Mouse (Mus musculus) kidney, postnatal 10 days (tissue): ENCODE measurements around the gene Slc12a1.

Experiments used
- DNase-seq: peaks from one replicate; pipeline ENCODE4 v3.0.0; 2021; ENCODE audit warnings: mixed read lengths

Slc12a1 gene

DNA sequence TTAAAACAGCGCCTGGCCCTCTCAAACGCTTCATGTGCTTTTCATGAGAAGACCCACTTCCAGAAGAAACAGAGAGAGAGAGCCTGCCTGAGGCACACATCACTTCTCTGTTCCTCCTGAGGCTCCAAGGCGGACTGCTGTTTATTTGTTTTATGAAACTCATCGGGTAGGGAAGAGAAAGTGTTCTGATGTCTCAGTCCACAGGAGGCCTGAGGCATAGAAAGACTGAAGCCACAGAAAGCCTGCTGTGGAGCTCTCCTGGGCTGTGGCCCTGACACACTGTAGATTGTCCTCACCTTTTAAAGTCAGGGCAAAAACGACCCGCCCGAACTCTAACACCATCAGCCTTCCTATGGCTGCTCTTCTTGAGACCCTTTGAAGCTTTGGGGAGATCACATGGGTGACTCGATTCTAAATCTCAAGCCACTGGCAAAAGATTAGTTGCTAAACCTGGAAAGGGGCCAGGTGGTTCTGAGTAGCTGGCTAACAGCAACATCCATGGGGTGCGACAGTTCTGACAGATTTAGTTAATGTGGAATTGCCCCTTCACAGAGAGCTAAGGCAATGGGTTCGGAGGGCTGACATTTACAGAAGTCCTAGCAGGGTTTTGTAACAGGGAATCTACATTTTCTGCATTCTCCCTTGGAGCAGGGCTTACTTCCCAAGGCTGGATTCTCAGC is 59.7 kb downstream of the Slc12a1 start:
- DNase-seq = no peak

DNA sequence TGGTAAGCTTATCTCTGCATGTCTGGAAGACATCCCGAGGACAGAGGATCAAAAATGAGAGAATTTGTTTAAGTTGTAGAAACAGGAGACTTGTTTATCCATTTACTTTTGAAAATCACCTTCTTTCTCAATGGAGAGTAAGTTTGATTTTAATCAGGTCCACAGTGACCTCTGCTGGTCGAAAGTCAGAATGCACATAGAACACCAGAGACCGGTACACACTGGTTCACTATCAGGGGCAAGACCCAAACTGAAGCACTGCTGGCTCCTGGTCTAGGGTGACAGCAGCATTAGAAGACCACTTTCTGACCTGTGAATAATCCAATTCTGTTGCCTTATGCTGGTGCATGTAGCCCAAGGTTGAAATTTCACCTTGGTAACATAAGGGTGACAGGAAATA is 62.3 kb downstream of the Slc12a1 start:
- DNase-seq = peak; percentile 86

DNA sequence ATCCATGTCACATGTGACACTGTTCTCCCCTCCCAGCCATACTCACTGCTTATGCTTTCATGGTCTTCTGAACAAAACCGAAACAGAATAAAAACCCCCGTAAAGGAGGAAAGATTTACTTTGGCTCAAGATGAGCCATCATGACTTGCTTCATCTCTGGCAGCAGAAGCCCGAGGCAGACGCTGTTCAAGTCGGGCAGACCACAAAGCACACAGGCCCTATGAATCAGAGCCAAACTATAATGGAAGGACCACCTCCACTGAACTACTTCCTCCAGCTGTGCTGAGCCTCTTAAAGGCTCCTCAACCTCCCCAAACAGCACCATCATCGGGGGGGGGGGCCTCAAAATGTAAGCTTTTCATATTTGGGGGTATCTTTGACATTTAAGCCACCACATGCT is 65.0 kb downstream of the Slc12a1 start:
- no peak for DNase-seq

DNA sequence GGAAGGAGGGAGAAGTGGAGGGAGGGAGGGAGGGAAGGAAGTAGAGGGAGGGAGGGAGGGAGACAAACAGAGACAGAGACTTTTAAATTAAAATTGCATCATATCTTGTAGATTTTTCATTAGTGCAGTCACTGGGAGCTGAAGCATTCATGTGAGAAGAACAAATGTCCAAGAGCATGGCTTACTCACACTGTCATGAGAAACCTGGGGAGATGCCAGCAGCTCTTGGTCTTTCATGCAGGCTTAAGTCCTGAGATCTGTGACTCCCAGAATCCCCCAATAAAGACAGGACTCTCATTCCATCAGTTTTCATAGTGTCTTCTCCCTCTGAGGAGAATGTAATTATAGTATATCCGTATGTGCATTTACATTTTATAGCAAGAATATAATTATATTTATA is 66.3 kb downstream of the Slc12a1 start:
- DNase-seq = no peak

DNA sequence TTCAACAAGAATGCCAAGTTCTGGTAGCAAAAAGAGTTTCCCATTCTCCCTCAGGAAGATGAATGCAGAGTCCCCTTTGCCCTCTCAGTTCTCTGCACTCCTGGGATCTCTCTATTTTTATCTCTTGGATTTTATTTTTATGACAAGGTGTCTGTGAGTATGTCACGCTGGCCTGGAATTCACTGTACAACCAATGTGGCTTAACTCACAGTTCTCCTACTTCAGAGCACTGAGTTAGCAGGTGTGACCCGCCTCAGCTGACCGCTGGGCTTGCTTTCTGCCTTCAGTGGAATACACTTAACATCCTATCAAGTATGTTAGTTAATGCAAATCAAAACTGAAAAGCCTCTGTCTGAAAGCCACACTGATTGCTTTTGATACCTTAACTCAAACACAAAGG is 67.0 kb downstream of the Slc12a1 start:
- DNase-seq = no peak

DNA sequence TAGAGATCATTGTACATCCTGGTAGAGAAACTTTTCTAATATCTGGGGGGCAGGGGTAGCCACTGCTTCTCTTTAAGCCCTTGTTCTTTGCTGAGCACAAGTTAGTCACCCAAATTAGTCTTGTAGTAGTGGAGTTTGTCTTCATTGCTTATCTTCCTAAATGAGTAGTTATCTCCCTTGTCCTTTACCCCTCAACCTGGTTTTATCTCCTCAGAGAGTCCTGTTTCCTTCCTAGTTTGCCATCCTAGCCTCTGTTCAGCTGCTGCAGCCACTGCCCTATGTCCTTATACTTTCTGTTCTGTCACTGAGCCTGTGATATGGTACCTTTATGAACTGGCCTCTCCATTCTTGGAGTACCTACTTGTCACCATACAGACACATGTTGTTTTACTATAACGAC is 69.4 kb downstream of the Slc12a1 start:
- DNase-seq = no peak

DNA sequence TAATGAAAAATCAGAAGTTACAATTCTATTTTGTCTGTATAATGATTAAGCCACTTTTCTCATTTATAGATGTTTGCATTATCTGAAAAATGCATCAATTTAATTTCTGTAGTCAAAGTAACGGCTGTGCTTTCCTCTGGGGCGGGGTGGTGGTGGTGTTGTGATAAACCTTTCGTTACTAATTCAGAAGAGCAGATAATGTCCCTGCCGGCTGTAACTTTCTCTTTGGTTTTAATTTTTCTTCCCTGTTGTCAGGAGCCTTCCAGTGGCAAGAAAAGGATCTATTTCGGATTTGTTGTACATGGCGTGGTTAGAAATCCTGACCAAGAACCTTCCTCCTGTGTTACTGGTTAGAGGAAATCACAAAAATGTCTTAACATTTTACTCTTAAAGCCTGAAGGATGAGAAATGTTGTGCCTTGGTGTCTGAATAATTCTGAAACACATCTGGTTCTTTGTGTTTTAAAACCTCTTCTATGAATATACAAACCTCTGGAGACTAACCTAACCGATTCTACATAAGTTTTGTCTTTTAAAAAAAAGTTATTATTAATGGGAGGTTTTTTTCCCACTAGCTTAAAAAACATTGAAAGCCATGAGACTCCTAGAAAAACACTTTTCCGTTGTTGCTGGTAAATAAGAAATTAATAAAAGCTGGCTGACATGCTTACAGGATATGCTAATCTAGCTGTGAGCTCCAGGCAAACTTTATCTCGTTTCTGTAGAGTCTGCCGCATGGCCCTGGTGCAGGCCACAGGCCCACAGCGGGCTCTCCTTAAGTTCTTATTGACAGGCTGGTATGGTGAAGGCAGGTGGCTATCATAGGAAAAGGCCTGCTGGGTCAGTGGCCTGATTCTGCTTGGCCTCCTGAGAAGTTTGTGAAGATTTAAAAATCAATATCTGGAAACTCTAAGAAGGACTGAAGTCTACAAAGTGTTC is 76.4 kb downstream of the Slc12a1 start:
- no peak for DNase-seq

DNA sequence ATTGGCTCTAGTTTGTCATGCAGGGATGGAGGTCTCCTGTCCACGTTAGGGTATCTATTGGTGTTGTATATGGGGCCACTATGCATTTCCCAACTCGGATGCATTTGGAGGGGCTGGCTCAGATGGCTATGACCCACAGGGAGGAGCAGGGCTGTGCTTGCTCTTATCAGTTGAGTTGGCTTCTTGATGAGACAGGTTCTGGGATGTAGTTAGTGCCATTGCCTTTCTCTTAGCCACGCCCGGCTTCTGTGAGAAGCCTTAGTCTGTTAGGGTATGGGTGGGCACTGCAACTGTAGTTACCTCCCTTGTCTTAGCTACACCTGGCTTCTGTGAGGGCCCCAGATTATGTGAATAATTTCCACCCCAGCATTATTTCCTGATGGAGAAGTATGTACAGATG is 79.9 kb downstream of the Slc12a1 start:
- DNase-seq = no peak

DNA sequence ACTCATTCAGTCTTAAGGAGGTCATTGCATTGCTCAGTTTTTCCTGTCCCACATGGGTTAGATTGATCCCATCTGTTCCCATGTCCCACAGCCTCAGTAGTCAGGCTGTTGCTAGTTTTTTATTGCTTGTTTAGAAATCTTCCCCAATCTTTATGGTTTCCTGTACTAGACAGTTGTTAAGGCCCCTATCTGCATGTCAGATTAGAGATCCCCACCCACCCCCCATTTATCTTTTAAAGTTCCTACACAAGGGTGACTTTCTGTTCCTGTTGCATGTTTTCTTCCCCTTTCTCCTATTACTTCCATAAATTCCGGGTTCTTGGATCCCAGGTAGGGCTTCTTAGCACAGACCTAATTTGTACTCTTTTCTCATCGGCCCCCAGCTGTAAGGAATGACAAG is 81.2 kb downstream of the Slc12a1 start:
- no peak for DNase-seq

DNA sequence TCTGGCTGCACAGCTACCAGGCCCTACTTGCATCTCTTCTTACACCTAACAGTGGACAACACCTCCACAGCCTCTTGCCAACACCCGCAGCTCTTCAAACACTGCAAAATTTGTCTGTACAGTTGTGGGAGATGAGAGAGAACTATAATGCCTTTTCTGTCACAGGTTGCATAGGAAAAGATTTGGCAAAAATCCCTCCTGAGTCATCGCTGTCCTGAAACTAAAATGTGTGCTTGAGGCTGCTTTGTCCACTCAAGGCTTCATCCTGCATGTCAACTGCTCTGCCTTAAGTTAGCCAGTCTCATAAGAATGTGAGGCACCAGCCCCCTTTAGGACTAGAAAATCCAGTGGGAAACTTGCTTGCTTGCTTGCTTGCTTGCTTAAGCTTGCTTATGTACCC is 81.7 kb downstream of the Slc12a1 start:
- DNase-seq = no peak

DNA sequence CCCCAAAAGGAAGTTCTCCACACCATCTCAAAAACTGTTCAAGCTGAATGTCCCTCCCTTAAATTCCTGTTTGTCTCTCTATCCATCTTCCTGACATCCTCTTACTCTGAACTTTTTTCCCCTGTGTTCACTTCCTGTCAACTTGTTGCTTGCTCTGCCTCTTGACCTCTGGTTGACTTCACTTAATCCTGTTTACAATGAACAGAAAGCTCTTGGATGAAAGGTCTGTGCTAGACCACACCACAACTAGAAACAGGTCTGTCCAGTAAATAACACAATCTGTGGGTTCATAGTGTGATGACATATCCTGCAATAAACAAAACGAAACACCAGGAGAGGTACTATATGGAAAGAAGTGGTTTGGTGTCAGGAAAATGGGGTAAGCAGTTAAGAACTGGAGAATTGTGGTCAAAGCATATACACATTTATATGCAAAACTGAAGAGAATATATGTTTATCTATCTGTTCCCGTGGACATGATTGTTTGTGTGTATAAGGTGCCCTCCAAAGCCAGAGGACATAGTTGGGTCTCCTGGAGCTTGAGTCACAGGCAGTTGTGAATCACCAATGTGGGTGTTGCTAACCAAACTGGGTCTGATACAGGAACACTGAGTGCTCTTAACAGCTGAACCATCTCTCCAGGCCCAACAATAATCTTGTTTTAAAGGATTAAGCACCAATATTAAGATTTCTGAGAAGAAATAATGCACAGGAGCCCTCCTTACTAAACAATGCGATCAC is 93.4 kb downstream of the Slc12a1 start:
- DNase-seq = no peak

DNA sequence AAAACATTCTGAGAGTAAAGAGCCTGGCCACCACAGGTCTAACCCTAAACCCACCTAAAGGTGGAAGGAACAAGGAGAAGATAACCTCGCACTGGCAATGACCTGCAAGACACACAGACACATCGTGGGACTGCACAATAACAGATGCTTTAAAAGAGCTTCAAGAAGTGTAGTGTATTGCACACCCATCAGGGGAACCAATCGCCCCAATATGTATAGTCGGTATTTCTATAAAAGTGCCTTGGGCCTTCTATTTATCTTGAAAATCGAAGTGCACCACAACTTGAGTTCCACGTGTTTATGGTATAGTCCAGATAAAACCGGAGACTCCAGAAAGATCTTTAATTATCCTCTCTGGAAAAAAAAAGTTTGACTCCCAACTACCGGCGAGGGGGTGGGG is 94.4 kb downstream of the Slc12a1 start:
- DNase-seq = no peak

DNA sequence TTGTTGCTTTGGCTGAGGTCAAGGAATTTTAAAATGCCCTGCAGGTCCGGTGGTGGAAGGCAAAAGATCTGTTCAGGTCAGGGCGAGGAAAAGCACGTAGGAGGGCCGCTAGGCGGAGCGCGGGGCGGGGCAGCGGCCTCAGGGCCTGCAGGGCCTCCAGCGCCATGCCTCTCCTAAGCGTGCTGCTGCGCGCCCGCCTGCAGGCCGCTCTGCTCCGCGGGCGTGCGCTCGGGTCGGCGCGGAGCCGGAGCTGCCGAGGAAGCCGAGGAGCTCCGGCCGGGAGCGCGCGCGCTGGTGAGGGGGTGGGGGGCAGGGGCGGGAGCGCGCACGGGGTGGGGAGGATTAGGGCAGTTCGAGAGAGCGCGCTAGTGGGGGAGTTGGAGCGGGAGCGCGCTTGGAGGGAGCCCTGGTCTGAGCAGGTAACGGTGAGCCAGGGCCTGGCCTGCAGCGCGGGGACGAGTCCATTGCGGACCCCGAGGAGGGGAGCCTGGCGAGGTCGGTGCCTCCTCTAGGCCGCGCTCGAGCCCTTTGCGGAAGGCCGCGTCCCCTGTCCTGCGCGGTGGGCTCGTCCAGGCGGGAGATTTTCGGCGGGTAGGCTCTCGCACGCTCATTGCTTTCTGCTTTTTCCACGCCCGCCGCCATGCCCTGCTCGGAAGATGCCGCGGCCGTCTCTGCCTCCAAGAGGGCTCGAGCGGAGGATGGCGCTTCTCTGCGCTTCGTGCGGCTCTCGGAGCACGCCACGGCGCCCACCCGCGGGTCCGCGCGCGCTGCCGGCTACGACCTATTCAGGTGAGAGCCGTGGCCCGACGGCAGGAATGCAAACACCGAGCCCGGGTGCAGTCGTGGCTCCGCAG is 95.0 kb downstream of the Slc12a1 start, which contains the start of gene Dut:
Gene Dut (plus strand): TSS at position 83 of the 854 bp plus-strand sequence.
- peak; percentile 96 for DNase-seq

DNA sequence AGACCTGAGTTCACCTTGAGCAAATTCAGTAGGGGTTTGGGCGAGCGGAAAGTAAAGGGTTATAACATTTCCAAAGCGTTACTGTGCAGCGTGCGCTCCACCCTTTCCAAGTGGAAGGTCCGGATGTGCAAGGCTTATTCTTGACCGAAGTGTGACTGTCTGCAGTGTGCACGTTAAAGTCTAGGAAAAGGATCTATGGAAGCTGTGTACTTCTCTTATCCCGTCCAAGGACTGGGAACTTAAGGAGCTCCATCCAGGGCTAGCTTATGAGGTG is 95.6 kb downstream of the Slc12a1 start:
- DNase-seq = no peak

DNA sequence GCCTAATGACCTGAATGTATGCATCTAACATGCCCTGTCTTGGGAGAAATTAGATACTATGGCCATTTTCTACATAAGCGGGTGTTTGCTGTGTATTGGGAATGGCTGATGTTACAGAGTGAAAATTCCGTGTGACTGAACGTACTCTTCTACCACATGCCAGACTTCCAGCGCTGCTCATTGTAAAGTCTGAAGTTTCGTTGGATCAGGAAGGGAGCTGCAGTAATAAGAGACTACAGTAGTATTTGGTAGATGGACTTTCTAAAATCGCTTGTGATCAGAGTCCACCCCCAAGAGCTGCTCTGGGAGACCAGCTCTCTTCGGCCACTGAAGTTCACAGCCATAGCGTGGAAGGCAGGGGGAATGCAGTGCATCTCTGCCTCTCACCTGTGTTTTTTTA is 96.0 kb downstream of the Slc12a1 start:
- DNase-seq = no peak

DNA sequence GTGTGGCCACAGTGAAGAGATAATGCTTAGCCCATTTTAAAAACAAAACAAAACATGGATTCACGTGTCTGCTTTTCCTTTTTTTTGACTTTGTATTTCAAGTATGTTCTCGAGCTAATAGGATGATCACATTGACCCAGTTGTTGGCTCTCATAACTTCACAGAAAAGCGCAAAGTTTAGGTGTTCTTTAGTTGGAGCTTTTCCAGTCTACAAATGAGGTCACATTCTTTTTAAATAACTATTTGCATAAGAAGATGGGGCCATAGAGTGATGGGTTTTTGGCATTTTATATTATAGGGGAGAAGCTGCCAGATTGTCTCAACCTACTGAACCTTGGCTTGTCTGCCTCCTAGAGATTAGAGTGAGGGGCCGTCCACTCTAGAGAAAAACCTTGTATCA is 97.0 kb downstream of the Slc12a1 start:
- DNase-seq = no peak

DNA sequence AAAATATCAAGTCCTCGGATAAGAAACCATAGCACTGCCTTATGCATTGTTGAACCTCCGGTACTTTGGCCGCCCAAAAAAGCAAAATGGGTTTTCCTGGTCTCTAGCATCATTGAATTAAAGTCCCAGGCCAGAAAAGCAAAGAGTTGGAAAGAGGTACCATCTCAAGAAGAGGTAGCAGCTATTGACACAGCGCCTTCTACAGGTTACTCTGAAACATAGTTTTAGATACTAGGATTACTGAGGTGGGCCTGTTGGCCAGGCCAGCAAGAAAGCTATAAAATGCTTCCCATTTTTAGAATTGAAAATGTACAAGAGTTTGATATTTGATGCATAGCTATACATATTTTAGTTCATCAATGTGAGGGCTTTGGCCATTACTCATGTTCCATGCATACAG is 97.6 kb downstream of the Slc12a1 start:
- no peak for DNase-seq

DNA sequence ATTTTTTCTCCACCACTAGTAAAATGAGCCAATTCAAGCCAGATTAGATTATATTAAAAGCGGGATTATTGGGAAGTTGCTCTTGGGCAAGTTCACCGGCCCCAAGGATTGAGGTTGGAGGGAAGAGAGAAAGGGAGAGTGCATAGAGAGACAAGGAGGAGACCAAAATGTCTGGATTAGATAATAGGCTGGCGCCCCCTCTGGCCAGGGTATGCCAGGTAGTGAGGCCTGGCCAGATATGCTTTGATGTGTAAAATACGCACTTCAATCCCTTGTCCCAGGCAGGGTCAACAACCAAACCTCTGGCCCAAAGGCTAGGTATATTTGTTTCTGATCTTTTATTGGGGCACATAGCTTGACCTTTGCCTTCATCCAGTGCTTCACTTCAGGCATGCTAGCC is 99.5 kb downstream of the Slc12a1 start:
- DNase-seq = no peak

DNA sequence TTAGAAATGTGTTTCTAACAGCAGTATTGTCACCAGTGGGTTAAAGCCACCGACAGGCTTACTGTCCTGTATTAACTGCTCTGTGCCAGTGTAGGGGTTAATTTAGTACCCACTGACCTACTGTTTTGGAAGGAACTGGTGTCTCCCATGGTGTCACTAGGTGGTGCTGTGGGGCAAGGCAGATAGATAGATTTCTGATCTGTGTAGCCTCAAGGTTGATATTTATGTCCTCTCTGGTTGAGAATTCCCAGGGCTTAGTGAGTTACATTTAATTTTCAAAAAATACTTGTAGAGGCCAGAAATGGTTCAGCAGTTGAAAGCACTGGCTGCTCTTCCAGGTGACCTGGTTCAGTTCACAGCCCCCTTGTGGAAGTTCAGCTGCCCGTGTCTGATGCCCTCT is 100.0 kb downstream of the Slc12a1 start:
- peak; percentile 69 for DNase-seq

DNA sequence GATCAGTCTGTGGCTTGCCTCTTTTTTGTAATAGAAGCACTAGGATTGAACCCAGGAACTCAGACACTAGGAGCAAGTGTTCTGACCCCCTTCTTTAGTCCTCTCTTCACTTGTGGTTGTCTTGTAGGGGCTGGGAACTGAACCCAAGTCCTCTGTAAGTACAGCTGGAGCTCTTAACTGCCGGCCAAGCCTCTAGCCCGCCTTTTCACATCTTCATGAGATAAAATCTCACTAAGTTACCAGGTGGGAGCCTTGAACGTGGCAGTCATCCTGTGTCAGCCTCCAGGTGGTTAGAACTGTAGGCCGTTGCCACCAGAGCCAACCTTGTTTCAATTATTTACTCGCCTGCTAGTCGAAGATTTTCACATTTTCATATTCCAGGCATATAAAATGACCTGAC is 101.4 kb downstream of the Slc12a1 start:
- no peak for DNase-seq

DNA sequence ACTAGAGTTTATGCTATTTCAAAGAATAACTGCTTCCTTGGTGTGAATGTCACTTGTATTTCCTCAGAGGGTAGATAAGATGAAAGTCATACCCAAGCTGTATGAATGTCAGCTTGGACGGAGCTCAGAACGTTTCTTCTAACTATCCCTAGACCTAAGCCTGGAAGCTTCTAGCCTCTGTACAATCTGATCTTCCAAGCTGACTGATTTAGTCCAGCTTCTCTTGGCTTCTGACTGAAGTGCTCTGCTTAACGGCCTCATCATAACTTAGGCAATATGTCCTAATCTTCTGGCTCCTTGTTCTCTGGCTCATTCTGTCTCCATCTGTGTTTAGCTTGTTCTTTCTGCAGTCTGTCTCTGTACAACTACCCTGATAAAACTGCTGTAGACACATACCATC is 102.3 kb downstream of the Slc12a1 start:
- no peak for DNase-seq

DNA sequence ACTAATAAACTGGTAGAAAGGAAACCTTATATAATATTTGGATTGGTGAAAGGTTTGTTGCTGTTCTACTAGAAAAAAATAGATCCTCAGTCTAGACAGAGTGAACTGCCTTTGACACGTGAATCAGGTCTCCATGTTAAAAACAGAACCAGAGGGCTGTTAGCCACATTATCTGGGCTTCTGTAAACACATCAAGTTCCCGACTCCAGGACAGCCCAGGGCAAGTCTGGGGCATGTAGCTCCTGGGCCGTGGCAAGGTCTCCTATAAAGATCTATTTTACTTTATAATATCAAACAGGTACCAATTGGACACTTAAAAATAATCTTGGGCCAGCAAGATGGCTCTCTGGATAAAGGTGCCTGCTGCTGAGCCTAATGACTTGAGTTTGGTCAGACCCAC is 103.6 kb downstream of the Slc12a1 start:
- no peak for DNase-seq
